Mouse (Mus musculus) hindbrain, embryonic 15.5 days (tissue): ENCODE results near the gene Jmjd6. TPM values are rescaled to one million over a fixed set of nuclear protein-coding genes. Genes with fewer than 3 reads are reported as not detected.

Experiments
- ATAC-seq: fragments of 200-750 bp; cut with Nextera tagmentation; 2 replicates; pipeline ENCODE4 v1.8.0; 2017; ENCODE audit warnings: low read depth, moderate number of reproducible peaks, moderate TSS enrichment; ENCODE audit not compliant: low FRiP score
- H3K27ac ChIP-seq: fragments of 300-500 bp; sonication (generic); replicated peaks from 2 replicates; pipeline ENCODE4 v1.5.1; 2015; ENCODE audit warnings: mild to moderate bottlenecking, inconsistent platforms
- H3K27me3 ChIP-seq: fragments of 300-500 bp; sonication (generic); 2 replicates; pipeline ENCODE4 v1.6.1; 2015; ENCODE audit warnings: control low read depth, inconsistent platforms
- H3K36me3 ChIP-seq: fragments of 300-500 bp; sonication (generic); 2 replicates; pipeline ENCODE4 v1.6.1; 2015; ENCODE audit warnings: control low read depth, inconsistent platforms
- H3K4me1 ChIP-seq: fragments of 300-500 bp; sonication (generic); replicated peaks from 2 replicates; pipeline ENCODE4 v1.6.1; 2015; ENCODE audit warnings: control low read depth, inconsistent platforms
- H3K4me2 ChIP-seq: fragments of 300-500 bp; sonication (generic); 2 replicates; pipeline ENCODE4 v1.6.1; 2015; ENCODE audit warnings: moderate library complexity, mild to moderate bottlenecking, inconsistent platforms
- H3K4me3 ChIP-seq: fragments of 300-500 bp; sonication (generic); 2 replicates; pipeline ENCODE4 v1.5.1; 2015; ENCODE audit warnings: mild to moderate bottlenecking, inconsistent platforms
- H3K9ac ChIP-seq: fragments of 300-500 bp; sonication (generic); 2 replicates; pipeline ENCODE4 v1.6.1; 2015; ENCODE audit warnings: inconsistent platforms
- H3K9me3 ChIP-seq: fragments of 300-500 bp; sonication (generic); 2 replicates; pipeline ENCODE4 v1.6.1; 2016; ENCODE audit warnings: control low read depth, inconsistent platforms
- WGBS: fragments of 180-500 bp; shearing (Covaris S2); methylation state at CpG from one replicate; pipeline ENCODE4 v1.1.7; 2015; 5-methylcytosine and 5-hydroxymethylcytosine counted together
- polyA plus RNA-seq: library from polyadenylated mRNA; unstranded; fragments of >200 nt; fragmentation: Nextera tagmentation; extraction: Ambion mirVana; gene quantifications from 2 replicates; pipeline ENCODE4 v1.2.1, GENCODE M21; 2015

Gene Jmjd6
- polyA plus RNA-seq, 1 experiment from 2014 or later, result 72.4 TPM

GRCm38 (mm10) chr11:116807938-116808606 is 35.2 kb downstream of the Jmjd6 start:
- 28% methylated on average over 7 of the region's 7 CpGs for WGBS
- no peak for ATAC-seq
- no peak overlapping the region for H3K9ac ChIP-seq

GRCm38 (mm10) chr11:116807526-116807925 is 35.7 kb downstream of the Jmjd6 start:
- Histone ChIP-seq H3K4me3 (no peak overlapping the region), H3K27ac (no peak overlapping the region), H3K4me2 (no peak overlapping the region), H3K4me1 (peaks cover 48% of the 10 kb centered on the region), H3K27me3 (no peaks in the 10 kb centered on the region), H3K36me3 (no peaks in the 10 kb centered on the region), H3K9ac (no peak overlapping the region), H3K9me3 (no peaks in the 10 kb centered on the region)
- ATAC-seq, result no peak
- WGBS, result 67% methylated on average over 2 of the region's 3 CpGs

More at GRCm38 (mm10) chr11:116807938-116808606, 35.2 kb downstream of the Jmjd6 start:
- Histone ChIP-seq H3K27ac (no peak overlapping the region; the same call in 1 of the 2 replicates), H3K36me3 (no peaks in the 10 kb centered on the region), H3K27me3 (no peaks in the 10 kb centered on the region), H3K4me2 (no peak overlapping the region), H3K4me1 (peaks cover 54% of the 10 kb centered on the region), H3K4me3 (no peak overlapping the region), H3K9me3 (no peaks in the 10 kb centered on the region)

- H3K27me3 ChIP-seq, result no peaks in the 10 kb centered on the region
- no peak overlapping the region for H3K27ac ChIP-seq
- H3K9me3 ChIP-seq, result no peaks in the 10 kb centered on the region
- WGBS, result 61% methylated on average over 7 of the region's 7 CpGs
- no peaks in the 10 kb centered on the region for H3K36me3 ChIP-seq
- H3K9ac ChIP-seq, result no peak overlapping the region
- H3K4me1 ChIP-seq, result peaks cover 44% of the 10 kb centered on the region
- no peak overlapping the region for H3K4me2 ChIP-seq
- H3K4me3 ChIP-seq, result no peak overlapping the region
- no peak for ATAC-seq
These were observed 36.1 kb downstream of the Jmjd6 start for GRCm38 (mm10) chr11:116807116-116807515.

GRCm38 (mm10) chr11:116806136-116807071 is 36.8 kb downstream of the Jmjd6 start:
- Histone ChIP-seq H3K27me3 (no peaks in the 10 kb centered on the region), H3K9ac (no peak overlapping the region), H3K4me2 (no peak overlapping the region), H3K4me1 (peaks cover 38% of the 10 kb centered on the region), H3K27ac (no peak overlapping the region), H3K36me3 (no peaks in the 10 kb centered on the region), H3K4me3 (no peak overlapping the region), H3K9me3 (no peaks in the 10 kb centered on the region)
- WGBS, result 75% methylated on average over 15 of the region's 15 CpGs
- ATAC-seq, result no peak

GRCm38 (mm10) chr11:116802709-116803108 is 40.5 kb downstream of the Jmjd6 start:
- Histone ChIP-seq H3K4me3 (no peak overlapping the region), H3K27me3 (no peaks in the 10 kb centered on the region), H3K9me3 (no peaks in the 10 kb centered on the region), H3K4me1 (peaks cover 4% of the 10 kb centered on the region), H3K4me2 (no peak overlapping the region), H3K36me3 (no peaks in the 10 kb centered on the region), H3K9ac (no peak overlapping the region), H3K27ac (no peak overlapping the region)
- WGBS, result 82% methylated on average over 5 of the region's 5 CpGs
- ATAC-seq, result no peak

GRCm38 (mm10) chr11:116801106-116801505 is 42.1 kb downstream of the Jmjd6 start:
- Histone ChIP-seq H3K9ac (no peak overlapping the region), H3K4me1 (no peaks in the 10 kb centered on the region), H3K9me3 (no peaks in the 10 kb centered on the region), H3K4me2 (no peak overlapping the region), H3K4me3 (no peak overlapping the region), H3K27me3 (no peaks in the 10 kb centered on the region), H3K27ac (no peak overlapping the region), H3K36me3 (no peaks in the 10 kb centered on the region)
- 72% methylated on average over 5 of the region's 5 CpGs for WGBS
- ATAC-seq, result no peak

- Histone ChIP-seq H3K4me1 (no peaks in the 10 kb centered on the region), H3K36me3 (no peaks in the 10 kb centered on the region), H3K9me3 (no peaks in the 10 kb centered on the region), H3K27me3 (no peaks in the 10 kb centered on the region), H3K9ac (no peak overlapping the region), H3K27ac (no peak overlapping the region), H3K4me2 (no peak overlapping the region), H3K4me3 (no peak overlapping the region)
- ATAC-seq, result no peak
- 83% methylated on average over 5 of the region's 5 CpGs for WGBS
These were observed 43.9 kb downstream of the Jmjd6 start for GRCm38 (mm10) chr11:116799364-116799763.

Other genes with a start within 250 kb of the Jmjd6 start
- 1.1 and 1.6 TPM in 2 replicates for gene Rhbdf2, start 216.4 kb downstream of the Jmjd6 start, polyA plus RNA-seq
- 2.8 and 3.8 TPM in 2 replicates for gene Prcd, start 189.9 kb downstream of the Jmjd6 start, polyA plus RNA-seq
- 25.7 and 29.1 TPM in 2 replicates for gene Cygb, start 189.1 kb downstream of the Jmjd6 start, polyA plus RNA-seq
- gene St6galnac1, start 67.9 kb downstream of the Jmjd6 start, polyA plus RNA-seq, result not detected in 2 replicates
- gene Mxra7, start 15.4 kb downstream of the Jmjd6 start, polyA plus RNA-seq, result 41.5 and 42.8 TPM in 2 replicates
- gene Mettl23, start 171 bp downstream of the Jmjd6 start, polyA plus RNA-seq, result 62.1 and 65.0 TPM in 2 replicates
- gene Mfsd11, start 9.0 kb upstream of the Jmjd6 start, polyA plus RNA-seq, result 52.6 and 56.3 TPM in 2 replicates
- gene Srsf2, start 9.6 kb upstream of the Jmjd6 start, polyA plus RNA-seq, result 535 and 549 TPM in 2 replicates
- gene Mgat5b, start 75.4 kb upstream of the Jmjd6 start, polyA plus RNA-seq, result 25.3 and 31.0 TPM in 2 replicates